Mouse (Mus musculus): ENCODE results near the gene Rnd3.

The Rnd3 gene
- long read RNA-seq, experiment 1, transcript Rnd3-201 (5 exons, 2,828 nt), result major isoform, 16 of 39 reads
- long read RNA-seq, experiment 1, partial matches to known transcripts, result 0 of 39 reads
- long read RNA-seq, experiment 1, other reads (novel, unspliced or antisense), result 23 of 39 reads
- long read RNA-seq, experiment 2, transcript Rnd3-201 (5 exons, 2,828 nt), result major isoform, 7 of 32 reads
- long read RNA-seq, experiment 2, partial matches to known transcripts, result 1 of 32 reads
- long read RNA-seq, experiment 2, other reads (novel, unspliced or antisense), result 23 of 32 reads

DNA sequence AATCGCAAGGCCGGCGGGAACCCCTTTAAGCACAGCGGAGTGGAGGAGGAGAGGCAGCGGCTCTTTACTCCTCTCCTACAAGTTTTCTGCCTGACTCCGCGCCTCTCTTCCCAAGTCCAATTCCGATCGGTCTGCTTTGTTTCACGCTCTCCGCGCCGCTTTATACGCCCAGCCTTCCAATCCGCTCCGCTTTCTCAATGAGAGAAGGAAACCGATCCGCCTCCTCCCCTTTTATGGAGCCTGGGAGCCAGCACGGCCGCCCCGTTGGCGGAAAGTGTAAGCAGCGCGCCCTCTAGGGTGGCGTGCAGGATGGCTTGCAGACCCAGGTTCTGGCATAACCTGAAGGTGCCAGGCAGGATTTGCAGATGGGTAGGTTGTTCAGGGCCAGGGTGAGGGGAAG lies at the start of gene Rnd3:
Gene Rnd3 (minus strand): TSS at position 137 of the 400 bp plus-strand sequence.
- intact Hi-C loops (cut with DNase I), result loop anchor here (5.0 to 10.0 kb wide), 4 partner anchors 234 to 842 kb away; no protein-coding TSS in a partner anchor

DNA sequence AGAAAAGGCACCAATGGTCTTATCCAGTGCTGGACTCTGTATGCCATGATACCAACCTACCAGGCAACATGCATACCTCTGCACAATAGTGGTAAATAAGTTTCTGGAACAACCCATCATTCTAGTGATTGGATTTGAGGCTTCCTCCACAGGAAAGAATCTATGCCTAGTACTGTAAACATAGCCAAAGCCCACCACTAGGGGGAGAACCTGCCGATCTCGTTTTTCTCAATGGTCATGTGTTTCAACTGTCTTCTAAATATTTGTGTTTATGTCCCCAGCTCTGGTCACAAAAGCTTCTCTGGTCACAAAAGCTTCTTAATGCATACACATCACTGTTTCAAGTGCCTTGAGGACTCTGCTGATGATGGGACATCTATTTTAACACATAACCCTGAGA lies 43.4 kb upstream of the Rnd3 start:
- intact Hi-C loops (cut with DNase I), result no loop called here

DNA sequence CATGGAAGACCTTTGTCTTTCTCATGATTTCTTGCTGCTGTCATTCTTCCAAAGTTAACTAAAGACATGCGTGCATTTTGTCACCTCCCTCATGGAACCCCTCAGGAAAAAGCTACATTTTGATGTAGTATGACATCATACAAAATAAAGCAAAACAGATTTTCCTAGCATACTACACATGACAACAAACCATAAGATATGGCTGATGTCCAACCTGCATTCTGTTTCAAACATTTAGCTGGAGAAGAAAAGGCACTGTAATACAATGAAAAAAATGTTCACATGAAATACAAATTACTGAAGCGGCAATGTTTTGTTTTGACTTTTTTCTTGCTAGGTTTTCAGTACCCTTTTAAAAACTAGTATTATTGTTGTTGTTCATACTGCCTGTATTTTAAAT lies 36.9 kb upstream of the Rnd3 start:
- intact Hi-C loops (cut with DNase I), result no loop called here

DNA sequence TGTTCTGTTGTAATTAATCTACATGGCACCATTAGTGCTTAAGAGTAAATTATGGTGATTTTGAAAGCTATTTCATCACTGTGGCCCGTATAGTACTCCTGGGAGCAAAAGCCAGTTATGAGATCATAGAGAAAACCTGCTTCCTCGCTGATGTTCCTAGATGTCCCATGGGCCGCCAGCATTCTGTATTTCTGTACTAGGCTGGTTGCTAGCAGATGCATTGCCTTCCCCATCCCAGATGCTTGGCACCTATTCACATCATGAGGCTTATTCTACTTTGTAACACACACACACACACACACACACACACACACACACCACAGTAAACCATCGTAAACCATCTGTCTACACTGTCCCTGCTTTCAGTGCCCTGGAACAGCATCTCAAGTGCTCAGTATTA lies 34.1 kb upstream of the Rnd3 start:
- intact Hi-C loops (cut with DNase I), result no loop called here

DNA sequence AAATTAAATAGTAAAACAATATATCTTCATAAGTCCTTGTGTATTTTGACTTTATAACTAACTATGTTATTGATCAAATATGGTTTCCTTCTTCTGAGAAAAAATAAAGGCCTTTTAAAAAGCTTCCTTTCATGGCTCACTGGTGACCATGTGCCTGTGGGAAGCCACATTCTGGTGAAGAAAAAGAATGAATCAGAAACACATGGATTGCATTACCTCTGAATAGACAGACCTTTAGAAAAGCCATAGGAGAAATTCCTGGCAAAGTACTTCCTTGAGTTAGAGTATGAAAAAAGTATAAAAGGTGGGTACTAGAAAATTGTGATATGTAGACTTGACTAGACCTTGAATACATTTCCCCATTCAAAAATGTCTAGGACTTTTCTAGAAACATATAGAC lies 32.5 kb upstream of the Rnd3 start:
- intact Hi-C loops (cut with DNase I), result no loop called here

DNA sequence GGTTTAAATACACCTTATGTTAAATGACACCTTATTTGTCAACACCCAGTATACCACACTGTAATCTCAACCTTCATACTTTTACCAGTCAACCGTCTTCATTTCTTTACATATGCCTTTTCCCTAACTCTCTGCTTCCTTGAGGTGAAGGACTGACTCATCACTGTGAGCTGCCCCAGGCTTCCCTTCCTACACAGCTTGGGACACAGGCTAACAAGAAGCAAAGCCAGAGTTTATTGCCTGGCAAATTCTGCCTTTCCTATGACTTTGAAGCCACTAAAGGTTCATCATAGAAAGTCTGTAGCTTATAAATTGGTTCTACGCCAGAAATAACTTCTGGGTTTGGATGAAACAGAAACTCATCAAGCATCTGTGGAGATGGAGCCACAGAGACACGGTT lies 30.2 kb upstream of the Rnd3 start:
- intact Hi-C loops (cut with DNase I), result no loop called here

DNA sequence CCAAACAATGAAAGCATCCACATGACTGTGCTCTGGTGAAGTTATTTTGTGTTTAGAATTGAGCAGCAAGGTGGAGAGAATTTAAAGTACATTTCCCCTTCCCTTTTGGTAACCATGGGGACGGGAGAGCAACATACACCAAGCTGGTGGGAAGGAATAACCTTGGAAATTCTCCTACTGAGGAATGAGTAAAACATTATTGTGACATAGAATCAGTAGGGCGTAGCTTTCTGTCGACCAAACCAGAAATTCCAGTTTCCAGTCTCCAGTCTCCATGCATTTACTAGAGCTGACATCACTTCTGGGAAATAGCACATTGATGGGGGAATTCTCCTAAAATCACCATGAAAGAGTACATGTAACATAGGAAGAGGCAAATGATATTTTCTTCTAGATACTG lies 28.7 kb upstream of the Rnd3 start:
- intact Hi-C loops (cut with DNase I), result no loop called here

DNA sequence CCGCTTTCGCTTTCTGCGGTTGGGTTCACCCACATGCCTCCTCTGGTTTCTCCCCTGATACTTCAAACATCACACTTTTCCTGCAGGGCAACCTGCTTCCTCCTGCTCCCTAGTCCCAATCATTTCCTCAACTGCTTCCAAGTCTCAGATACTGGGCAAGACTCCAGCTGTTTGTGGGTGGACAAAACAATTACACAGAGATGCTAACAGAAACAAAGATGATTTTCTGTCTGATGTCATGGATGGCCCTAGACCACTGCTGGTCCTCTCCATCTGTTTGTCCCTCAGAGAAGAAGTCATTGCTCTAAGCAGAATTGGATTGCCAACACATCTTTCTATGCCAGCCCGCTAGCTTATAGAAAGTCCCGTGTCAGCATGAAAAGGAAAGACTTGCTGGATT lies 26.4 kb upstream of the Rnd3 start:
- intact Hi-C loops (cut with DNase I), result no loop called here

DNA sequence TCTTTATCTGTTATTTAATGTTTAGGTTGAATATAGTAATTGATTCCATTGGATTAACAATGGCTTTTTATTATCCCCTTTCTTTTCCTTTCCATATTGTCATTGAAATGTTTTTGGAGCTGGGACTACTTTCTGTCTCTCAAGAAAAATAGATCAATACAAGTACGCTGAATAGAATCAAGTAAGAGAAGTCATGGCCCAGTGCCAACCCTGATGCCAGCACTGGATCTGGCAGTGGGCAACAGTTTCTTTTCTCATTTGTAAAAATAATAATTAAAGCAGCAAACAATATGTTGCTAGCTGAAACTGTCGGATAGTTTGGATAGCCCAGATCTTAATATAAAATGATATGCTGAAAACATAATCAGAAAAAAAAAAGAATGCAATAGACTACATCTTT lies 12.2 kb upstream of the Rnd3 start:
- intact Hi-C loops (cut with DNase I), result no loop called here

DNA sequence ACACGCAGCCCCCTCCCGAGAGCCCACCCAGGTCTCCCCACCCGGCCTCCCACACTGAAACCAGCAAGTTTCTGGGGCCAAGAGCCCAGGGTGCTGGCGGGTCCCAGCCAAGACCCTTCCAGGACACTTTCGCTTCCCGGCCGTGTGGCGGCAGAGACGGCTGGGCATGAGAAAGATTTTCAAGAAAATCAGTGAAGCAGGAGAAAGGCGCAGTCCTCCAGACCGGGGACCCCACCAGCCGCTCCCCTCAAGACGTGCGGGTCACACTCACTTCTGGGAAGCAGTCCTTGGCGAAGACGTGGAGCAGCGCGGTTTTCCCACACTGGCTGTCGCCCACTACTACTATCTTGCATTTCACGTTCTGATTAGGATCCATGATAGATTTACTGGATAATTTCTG lies 457 bp downstream of the Rnd3 start:
- intact Hi-C loops (cut with DNase I), result loop anchor here (5.0 to 10.0 kb wide), 4 partner anchors 234 to 841 kb away; no protein-coding TSS in a partner anchor

DNA sequence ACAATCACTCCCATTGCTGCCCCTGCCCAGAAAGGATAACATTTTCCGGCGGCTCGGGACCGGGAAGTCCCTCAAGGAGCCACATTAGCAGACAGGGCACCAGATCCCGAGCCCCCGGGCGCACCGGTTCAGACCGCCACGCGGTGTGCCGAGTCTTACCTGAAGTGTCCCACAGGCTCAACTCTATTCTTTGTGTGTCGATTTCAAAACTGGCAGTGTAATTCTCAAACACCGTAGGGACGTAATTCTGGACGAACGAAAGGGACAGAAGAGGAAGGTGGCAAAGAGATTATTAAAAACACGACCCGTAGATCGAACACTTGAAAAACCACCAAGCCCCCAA lies 875 bp downstream of the Rnd3 start:
- intact Hi-C loops (cut with DNase I), result loop anchor here (5.0 to 10.0 kb wide), 4 partner anchors 233 to 841 kb away; no protein-coding TSS in a partner anchor

DNA sequence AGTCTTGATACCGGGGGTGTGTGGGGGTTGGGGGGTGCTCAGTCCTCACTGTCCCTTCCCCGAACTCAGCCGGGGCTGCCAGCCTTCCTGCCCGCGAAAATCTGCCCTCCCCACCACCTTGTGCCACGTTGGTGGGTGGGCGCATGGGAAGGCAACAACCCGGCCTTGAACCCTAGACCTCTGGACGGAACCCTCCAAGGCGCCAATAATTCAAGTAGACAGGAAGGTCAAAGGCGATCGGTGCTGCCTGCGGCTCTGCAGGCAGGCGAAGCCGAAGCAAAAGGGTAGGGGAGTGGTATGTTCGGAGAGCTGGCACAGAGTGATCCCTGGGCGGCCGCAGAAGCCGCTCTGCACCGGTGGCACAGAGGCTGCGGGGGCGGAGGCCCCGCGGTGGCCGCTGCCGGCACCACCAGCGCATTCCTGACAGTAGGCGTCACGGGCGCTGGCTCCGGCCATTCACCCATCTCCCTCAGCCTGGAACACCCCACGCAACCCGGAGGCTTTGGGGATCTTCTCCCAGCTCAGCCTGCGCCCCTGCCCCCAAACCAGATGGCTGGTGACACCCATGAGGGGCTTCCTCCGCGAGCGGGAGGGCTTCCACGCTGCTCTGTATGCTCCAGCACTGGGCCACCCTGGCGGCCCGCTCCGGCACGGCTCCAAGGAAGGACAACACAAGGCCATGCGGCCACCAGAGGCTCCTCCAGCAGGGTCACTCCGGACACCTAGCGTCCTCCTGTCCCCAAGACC lies 1.4 kb downstream of the Rnd3 start:
- intact Hi-C loops (cut with DNase I), result loop anchor here (5.0 to 10.0 kb wide), 4 partner anchors 233 to 840 kb away; no protein-coding TSS in a partner anchor

DNA sequence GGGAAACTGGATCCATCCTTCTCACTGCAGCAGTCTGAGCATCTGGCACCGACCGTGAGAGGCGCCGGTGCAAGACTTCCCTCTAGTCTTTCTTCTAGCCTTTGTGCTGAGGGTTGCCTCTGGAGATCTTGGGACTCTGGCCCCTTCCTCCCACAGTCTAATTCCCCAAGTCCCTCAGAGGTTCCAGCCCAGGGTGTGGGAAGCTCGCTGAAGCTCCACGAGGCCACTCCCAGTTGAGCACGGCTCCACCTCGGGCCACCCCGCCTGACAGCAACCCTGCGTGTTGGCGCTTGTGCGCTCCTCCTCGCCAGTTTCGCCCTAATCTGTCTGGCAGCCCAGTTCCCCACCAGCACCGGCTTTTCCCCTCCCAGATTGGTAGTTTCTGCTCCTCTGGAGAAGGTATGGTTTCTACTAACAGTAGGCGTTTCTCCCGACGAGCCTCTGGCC lies 2.0 kb downstream of the Rnd3 start:
- intact Hi-C loops (cut with DNase I), result loop anchor here (5.0 to 10.0 kb wide), 4 partner anchors 232 to 840 kb away; no protein-coding TSS in a partner anchor

DNA sequence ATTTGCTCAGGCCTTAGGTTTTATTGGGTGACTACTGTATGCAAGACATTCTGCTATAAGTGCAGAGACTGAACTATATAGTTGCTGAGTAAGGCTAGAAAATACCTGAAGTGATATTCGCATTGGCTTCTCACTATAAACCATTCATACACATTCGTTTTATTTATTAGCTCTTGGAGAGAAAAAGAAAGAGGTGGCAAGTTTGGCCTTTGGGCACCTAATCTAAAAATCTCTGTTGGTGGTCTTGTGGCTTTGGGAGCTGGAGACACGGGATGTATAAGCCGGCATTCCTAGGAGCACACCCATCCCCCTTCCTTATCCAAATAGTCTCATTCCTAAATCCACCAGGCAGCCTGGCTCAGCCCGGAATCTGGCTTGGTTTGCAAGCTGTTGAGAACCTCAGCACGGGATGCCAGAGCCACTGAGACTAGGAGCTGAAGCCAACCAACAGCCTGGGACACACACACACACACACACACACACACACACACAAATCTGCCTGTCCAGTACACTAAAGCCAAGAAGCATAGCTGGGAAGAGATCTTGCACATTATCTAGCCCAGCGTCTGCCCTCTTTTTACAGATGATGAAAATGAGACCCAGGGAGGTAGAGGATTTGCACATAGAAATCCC lies 3.0 kb downstream of the Rnd3 start:
- intact Hi-C loops (cut with DNase I), result loop anchor here (5.0 to 10.0 kb wide), 4 partner anchors 231 to 839 kb away; no protein-coding TSS in a partner anchor

DNA sequence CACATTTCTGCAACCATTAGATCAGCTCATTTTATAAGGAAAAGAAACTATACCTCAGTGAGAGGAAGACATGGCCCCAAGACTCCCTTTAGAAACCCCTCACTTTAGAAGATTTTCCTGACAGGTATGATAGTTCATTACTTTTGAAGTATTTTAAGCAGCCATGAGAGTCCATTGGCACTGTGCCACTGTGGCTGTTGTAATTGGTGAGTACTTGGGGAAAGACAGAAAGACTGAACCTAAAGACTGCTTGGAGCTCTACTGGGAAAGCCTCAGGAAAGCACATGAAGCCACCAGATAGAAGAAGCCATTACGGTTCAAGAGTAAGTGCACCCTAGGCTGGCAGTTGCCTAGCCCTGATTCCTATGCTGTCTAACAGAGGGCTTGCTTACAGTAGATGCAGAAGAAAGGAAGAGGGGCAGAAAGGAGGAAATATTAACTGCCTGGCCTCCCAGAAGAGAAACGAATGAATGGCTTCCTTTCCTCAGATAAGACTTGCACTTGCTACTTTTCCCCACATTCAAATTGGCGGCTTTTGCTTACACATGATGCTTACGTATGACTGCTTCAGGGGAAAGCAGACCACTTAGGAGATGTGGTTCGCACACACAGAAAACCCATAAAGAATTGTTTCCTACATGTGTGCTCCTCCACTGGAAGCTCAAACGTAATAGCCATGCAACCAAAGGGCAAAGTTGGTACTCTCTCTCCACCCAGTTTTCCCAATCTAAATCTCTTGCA lies 4.4 kb downstream of the Rnd3 start:
- intact Hi-C loops (cut with DNase I), result loop anchor here (5.0 to 10.0 kb wide), 4 partner anchors 230 to 837 kb away; no protein-coding TSS in a partner anchor

DNA sequence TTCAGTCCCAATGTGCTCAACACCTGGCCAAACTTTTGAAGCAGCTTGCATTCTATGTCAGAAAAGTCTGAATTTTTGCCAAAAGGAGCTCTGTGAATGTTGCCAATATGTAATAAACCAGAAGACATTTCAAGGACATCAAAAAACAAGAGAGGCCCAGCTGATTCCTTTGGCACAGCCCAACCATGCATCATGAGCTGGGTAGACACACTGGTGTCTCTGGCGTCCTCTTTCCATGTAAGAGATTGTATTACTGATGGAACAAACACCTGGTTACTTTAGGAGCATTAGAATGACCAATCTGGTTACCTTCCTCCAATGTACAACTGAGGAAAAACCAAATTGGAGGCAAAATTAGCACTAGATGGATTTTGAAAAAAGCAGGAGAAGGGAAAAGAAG lies 6.5 kb downstream of the Rnd3 start:
- intact Hi-C loops (cut with DNase I), result loop anchor here (10.0 kb wide), 1 partner anchor 228 kb away; no protein-coding TSS in a partner anchor

DNA sequence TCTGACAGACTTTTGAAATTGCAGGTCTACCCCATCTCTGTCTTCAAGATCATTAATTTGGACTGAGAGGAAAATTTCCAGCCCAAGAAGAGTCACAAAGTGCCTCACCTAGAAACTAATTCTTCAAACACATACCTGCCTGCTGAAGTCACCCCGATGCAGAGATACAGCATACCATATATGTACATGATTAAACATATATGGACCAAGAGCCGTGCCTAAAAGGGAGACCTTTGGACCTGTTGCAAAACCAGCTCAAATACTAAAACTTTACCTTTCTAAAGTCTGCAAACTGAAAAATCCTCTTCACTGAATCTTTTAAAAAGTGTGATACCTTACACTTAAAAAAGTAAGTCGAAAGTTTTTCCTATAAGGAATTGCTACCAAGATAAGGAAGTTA lies 7.6 kb downstream of the Rnd3 start:
- intact Hi-C loops (cut with DNase I), result loop anchor here (10.0 kb wide), 1 partner anchor 227 kb away; no protein-coding TSS in a partner anchor

DNA sequence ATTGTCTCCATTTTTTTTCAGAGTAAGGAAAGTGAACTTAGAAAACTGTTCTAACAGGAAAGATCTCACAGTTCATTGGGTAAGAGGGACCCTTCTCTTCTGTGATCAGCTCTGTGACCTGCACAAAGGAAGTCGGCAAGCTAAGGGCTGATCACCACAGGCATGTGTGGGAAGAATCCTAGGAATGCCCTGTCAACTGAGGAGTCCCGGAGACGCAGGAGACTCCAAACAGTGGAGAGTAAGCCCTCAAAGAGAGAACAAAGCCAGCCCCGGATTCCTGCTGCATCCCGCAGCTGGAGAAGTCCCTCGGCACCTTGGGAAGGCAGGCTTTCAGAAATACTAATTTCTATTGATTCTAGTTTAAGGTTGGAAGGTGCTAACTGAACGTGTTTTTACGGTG lies 8.4 kb downstream of the Rnd3 start:
- intact Hi-C loops (cut with DNase I), result loop anchor here (10.0 kb wide), 1 partner anchor 226 kb away; no protein-coding TSS in a partner anchor

DNA sequence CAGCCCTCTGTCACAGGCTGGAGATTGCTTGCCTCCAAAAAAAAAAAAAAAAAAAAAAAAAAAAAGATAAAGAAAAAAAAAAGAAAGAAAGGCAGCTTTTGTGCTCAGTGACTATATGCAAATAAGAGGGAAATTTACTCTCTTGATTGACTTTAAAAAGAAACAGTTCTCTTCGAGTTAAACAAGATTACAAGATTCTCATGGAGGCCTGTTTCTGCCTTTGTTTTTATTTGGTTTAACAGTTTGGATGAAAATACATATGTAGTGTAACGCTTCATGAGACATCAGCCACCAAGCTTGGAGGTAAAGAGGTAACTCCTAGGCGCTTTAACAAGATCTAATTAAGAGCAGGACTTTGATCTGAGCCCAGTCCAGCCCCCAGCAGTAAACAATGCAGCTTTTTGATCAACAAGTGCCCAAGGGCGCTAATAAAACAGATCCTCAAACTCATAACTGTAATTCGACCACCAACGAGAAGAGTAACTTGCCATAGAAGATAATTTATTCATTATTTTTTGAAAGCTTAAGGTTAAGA lies 8.9 kb downstream of the Rnd3 start:
- intact Hi-C loops (cut with DNase I), result loop anchor here (10.0 kb wide), 1 partner anchor 225 kb away; no protein-coding TSS in a partner anchor

DNA sequence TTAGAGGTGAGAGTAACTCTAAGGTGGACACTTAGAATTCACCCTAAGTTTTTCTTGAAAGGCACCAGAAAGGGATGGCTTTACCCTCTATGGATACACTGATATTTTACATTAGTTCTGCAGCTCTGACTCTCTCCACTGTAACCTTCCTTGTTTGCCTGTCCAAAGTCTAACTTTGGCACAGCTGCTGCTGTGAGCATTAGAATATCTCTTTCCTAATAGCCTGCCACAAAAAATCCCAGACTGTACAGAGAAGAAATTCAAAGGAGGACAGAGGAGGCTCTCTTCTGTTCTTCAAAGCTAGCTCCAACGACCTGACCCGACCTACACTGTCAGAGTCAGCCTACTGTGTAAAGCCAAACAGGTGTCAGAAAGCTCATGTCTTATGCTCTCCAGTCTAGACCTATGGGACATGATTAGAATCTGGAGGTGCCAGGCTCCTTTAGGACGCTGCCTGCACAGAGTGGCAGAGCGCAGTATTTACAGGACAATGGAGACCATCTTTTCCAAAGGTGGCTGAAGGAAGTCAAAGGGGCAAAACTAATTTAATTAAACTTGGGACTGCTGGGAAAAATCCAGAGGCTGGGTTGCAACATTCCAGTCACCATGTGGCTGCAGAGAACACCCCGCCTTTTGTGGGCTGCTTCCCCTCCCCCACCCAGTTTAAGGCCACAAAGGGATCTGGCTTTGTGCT lies 9.5 kb downstream of the Rnd3 start:
- intact Hi-C loops (cut with DNase I), result no loop called here
